Mouse (Mus musculus) bone marrow macrophage, adult 2 months (primary cell): ENCODE data around the gene Plekhg1.

Source experiments
- CTCF ChIP-seq: IDR thresholded peaks from 2 replicates; pipeline ENCODE4 v1.5.1; 2012; ENCODE audit warnings: low read depth, mild to moderate bottlenecking, low read length, moderate library complexity
- POLR2A ChIP-seq: IDR thresholded peaks from 2 replicates; pipeline ENCODE4 v1.6.1; 2012; ENCODE audit warnings: mild to moderate bottlenecking, low read depth, low read length, borderline replicate concordance

- TF ChIP-seq POLR2A, result no peak
- no peak for TF ChIP-seq CTCF
Measured at GRCm38 (mm10) chr10:3829472-3829871, 89.3 kb downstream of the Plekhg1 start.
